Mouse (Mus musculus) MEL (cell line): ENCODE measurements around the gene Arhgap45. TPM values are rescaled to one million over a fixed set of nuclear protein-coding genes. Genes with fewer than 3 reads are reported as not detected.

Source experiments
- DNase-seq: peaks from one replicate; pipeline ENCODE4 v3.0.0; 2011; ENCODE audit warnings: low read depth, low spot score
- H3K27ac ChIP-seq: 2 replicates; pipeline ENCODE4 v1.5.1; 2012; ENCODE audit warnings: low read depth, mild to moderate bottlenecking, control low read depth, low read length, moderate library complexity; ENCODE audit not compliant: control insufficient read depth
- H3K27me3 ChIP-seq, 2 experiments: fragments of 150-350 bp in 1 of 2; sonication (generic) in 1 of 2; 2 replicates each; pipeline ENCODE4 v1.6.1; 2012; ENCODE audit warnings: low read length in 2 of 2, mild to moderate bottlenecking in 2 of 2, improper control_type of control experiment in 1 of 2, moderate library complexity in 1 of 2; ENCODE audit not compliant: insufficient read depth in 2 of 2, control insufficient read depth in 1 of 2
- H3K36me3 ChIP-seq, 2 experiments: 2 replicates each; pipeline ENCODE4 v1.6.1; 2012 to 2014; ENCODE audit warnings: low read length in 2 of 2, improper control_type of control experiment in 1 of 2, inconsistent platforms in 1 of 2, mild to moderate bottlenecking in 1 of 2; ENCODE audit not compliant: insufficient read depth in 2 of 2, control insufficient read depth in 1 of 2
- H3K4me1 ChIP-seq, 2 experiments: fragments of 150-350 bp in 1 of 2; sonication (generic) in 1 of 2; 2 replicates each; pipeline ENCODE4 v1.6.1; 2012; ENCODE audit warnings: low read length in 2 of 2, improper control_type of control experiment in 1 of 2, mild to moderate bottlenecking in 1 of 2; ENCODE audit not compliant: insufficient read depth in 2 of 2, control insufficient read depth in 1 of 2
- H3K4me3 ChIP-seq, 2 experiments: fragments of 150-350 bp in 1 of 2; sonication (generic) in 1 of 2; 2 replicates each; pipeline ENCODE4 v1.5.1; 2012; ENCODE audit warnings: low read depth in 2 of 2, low read length in 2 of 2, mild to moderate bottlenecking in 2 of 2, moderate library complexity in 2 of 2, control low read depth in 1 of 2, improper control_type of control experiment in 1 of 2; ENCODE audit not compliant: control insufficient read depth in 1 of 2, insufficient read depth in 1 of 2
- H3K79me2 ChIP-seq: 2 replicates; pipeline ENCODE4 v1.6.1; 2012; ENCODE audit warnings: mild to moderate bottlenecking, low read length, moderate library complexity; ENCODE audit not compliant: control insufficient read depth, poor library complexity, insufficient read depth
- H3K9ac ChIP-seq: 2 replicates; pipeline ENCODE4 v1.6.1; 2012; ENCODE audit warnings: low read depth, mild to moderate bottlenecking, control low read depth, low read length, moderate library complexity; ENCODE audit not compliant: control insufficient read depth, poor library complexity, severe bottlenecking
- H3K9me3 ChIP-seq: fragments of 150-350 bp; sonication (generic); replicated peaks from 2 replicates; pipeline ENCODE4 v1.6.1; 2012; ENCODE audit warnings: mild to moderate bottlenecking, low read length, improper control_type of control experiment, moderate library complexity; ENCODE audit not compliant: insufficient read depth
- BHLHE40 ChIP-seq: IDR thresholded peaks from 2 replicates; pipeline ENCODE4 v1.6.1; 2012; ENCODE audit warnings: low read depth, mild to moderate bottlenecking, inconsistent platforms, low read length, improper control_type of control experiment, borderline replicate concordance
- CHD2 ChIP-seq: IDR thresholded peaks from 2 replicates; pipeline ENCODE4 v1.6.1; 2011; ENCODE audit warnings: low read length, improper control_type of control experiment
- CTCF ChIP-seq, 3 experiments: IDR thresholded peaks in 2 of 3; conservative IDR thresholded peaks in 1 of 3; 2 replicates each; pipeline ENCODE4 v1.5.1; 2011 to 2012; ENCODE audit warnings: low read length in 3 of 3, low read depth in 2 of 3, mild to moderate bottlenecking in 2 of 3, improper control_type of control experiment in 1 of 3, inconsistent platforms in 1 of 3, mixed read lengths in 1 of 3, moderate library complexity in 1 of 3; ENCODE audit not compliant: control insufficient read depth in 1 of 3, insufficient read depth in 1 of 3, poor library complexity in 1 of 3, severe bottlenecking in 1 of 3
- E2F4 ChIP-seq: IDR thresholded peaks from 2 replicates; pipeline ENCODE4 v1.6.1; 2011; ENCODE audit warnings: low read depth, low read length, improper control_type of control experiment, borderline replicate concordance
- ETS1 ChIP-seq: IDR thresholded peaks from 2 replicates; pipeline ENCODE4 v1.6.1; 2012; ENCODE audit warnings: low read depth, mild to moderate bottlenecking, inconsistent platforms, low read length, improper control_type of control experiment, moderate library complexity
- GABPA ChIP-seq: IDR thresholded peaks from 2 replicates; pipeline ENCODE4 v1.6.1; 2012; ENCODE audit warnings: low read depth, mild to moderate bottlenecking, inconsistent platforms, low read length, improper control_type of control experiment, moderate library complexity
- GATA1 ChIP-seq: IDR thresholded peaks from 2 replicates; pipeline ENCODE4 v1.6.1; 2011; ENCODE audit warnings: low read depth, low read length, improper control_type of control experiment
- KAT2A ChIP-seq: conservative IDR thresholded peaks from 2 replicates; pipeline ENCODE4 v1.6.1; 2012; ENCODE audit warnings: low read depth, low read length, improper control_type of control experiment, inconsistent platforms
- MAFK ChIP-seq: IDR thresholded peaks from 2 replicates; pipeline ENCODE4 v1.6.1; 2011; ENCODE audit warnings: low read depth, mild to moderate bottlenecking, low read length, improper control_type of control experiment, borderline replicate concordance
- MAX ChIP-seq: IDR thresholded peaks from 2 replicates; pipeline ENCODE4 v1.6.1; 2011; ENCODE audit warnings: low read length, improper control_type of control experiment
- MAZ ChIP-seq: IDR thresholded peaks from 2 replicates; pipeline ENCODE4 v1.6.1; 2012; ENCODE audit warnings: low read depth, mild to moderate bottlenecking, inconsistent platforms, low read length, improper control_type of control experiment
- MYC ChIP-seq: IDR thresholded peaks from 2 replicates; pipeline ENCODE4 v1.6.1; 2011; ENCODE audit warnings: low read depth, mild to moderate bottlenecking, low read length, improper control_type of control experiment, moderate library complexity
- NRF1 ChIP-seq: IDR thresholded peaks from 2 replicates; pipeline ENCODE4 v1.6.1; 2014; ENCODE audit warnings: low read depth, mild to moderate bottlenecking, inconsistent platforms, low read length, improper control_type of control experiment, moderate library complexity; ENCODE audit not compliant: poor library complexity, insufficient read depth, severe bottlenecking
- POLR2A ChIP-seq, 2 experiments: IDR thresholded peaks; 2 replicates each; pipeline ENCODE4 v1.6.1; 2011 to 2012; ENCODE audit warnings: low read length in 2 of 2, mild to moderate bottlenecking in 2 of 2, control low read depth in 1 of 2, improper control_type of control experiment in 1 of 2, low read depth in 1 of 2, moderate library complexity in 1 of 2; ENCODE audit not compliant: control insufficient read depth in 1 of 2, insufficient read depth in 1 of 2, poor library complexity in 1 of 2
- POLR2AphosphoS5 ChIP-seq: IDR thresholded peaks from 2 replicates; pipeline ENCODE4 v1.6.1; 2012; ENCODE audit warnings: low read depth, borderline replicate concordance, mild to moderate bottlenecking, inconsistent platforms, low read length, moderate library complexity, mixed read lengths
- SIN3A ChIP-seq: IDR thresholded peaks from 2 replicates; pipeline ENCODE4 v1.6.1; 2012; ENCODE audit warnings: low read length, improper control_type of control experiment, inconsistent platforms
- TBP ChIP-seq: IDR thresholded peaks from 2 replicates; pipeline ENCODE4 v1.8.0; 2011; ENCODE audit warnings: low read depth, low read length, improper control_type of control experiment
- TCF12 ChIP-seq: IDR thresholded peaks from 2 replicates; pipeline ENCODE4 v1.6.1; 2014; ENCODE audit warnings: low read depth, mild to moderate bottlenecking, inconsistent platforms, low read length, improper control_type of control experiment, moderate library complexity
- USF2 ChIP-seq, 2 experiments: IDR thresholded peaks; 2 replicates each; pipeline ENCODE4 v1.6.1; 2011 to 2012; ENCODE audit warnings: improper control_type of control experiment in 2 of 2, low read length in 2 of 2, borderline replicate concordance in 1 of 2, inconsistent platforms in 1 of 2, low read depth in 1 of 2, mild to moderate bottlenecking in 1 of 2; ENCODE audit not compliant: insufficient read depth in 1 of 2
- ZC3H11A ChIP-seq: IDR thresholded peaks from 2 replicates; pipeline ENCODE4 v1.6.1; 2012; ENCODE audit warnings: low read depth, mild to moderate bottlenecking, inconsistent platforms, low read length, improper control_type of control experiment
- ZKSCAN1 ChIP-seq: IDR thresholded peaks from 2 replicates; pipeline ENCODE4 v1.6.1; 2012; ENCODE audit warnings: low read depth, mild to moderate bottlenecking, inconsistent platforms, low read length, improper control_type of control experiment, moderate library complexity
- ZMIZ1 ChIP-seq: IDR thresholded peaks from 2 replicates; pipeline ENCODE4 v1.6.1; 2012; ENCODE audit warnings: low read depth, mild to moderate bottlenecking, inconsistent platforms, low read length, improper control_type of control experiment, moderate library complexity
- ZNF384 ChIP-seq: IDR thresholded peaks from 2 replicates; pipeline ENCODE4 v1.6.1; 2012; ENCODE audit warnings: low read depth, mild to moderate bottlenecking, inconsistent platforms, low read length, improper control_type of control experiment
- polyA plus RNA-seq, 2 experiments: library from polyadenylated mRNA; stranded (reverse) in 1 of 2; unstranded in 1 of 2; fragments of >175 nt in 1 of 2; fragments of >200 nt in 1 of 2; gene quantifications; 2 replicates each; pipeline versions ENCODE4 v1.2.1 to v1.2.4; 2012; ENCODE audit warnings: low replicate concordance in 2 of 2, low read depth in 1 of 2; ENCODE audit not compliant: insufficient read length in 2 of 2, insufficient read depth in 1 of 2, missing spikeins in 1 of 2
- total RNA-seq: library from RNA; depleted of rRNA; stranded (reverse); fragments of 300-350 nt; gene quantifications from 2 replicates; pipeline ENCODE4 v1.2.3, GENCODE M21; 2012

Arhgap45 gene
- total and polyA plus RNA-seq, 3 experiments: 26.2 to 53.6 TPM; not detected in 1

DNA sequence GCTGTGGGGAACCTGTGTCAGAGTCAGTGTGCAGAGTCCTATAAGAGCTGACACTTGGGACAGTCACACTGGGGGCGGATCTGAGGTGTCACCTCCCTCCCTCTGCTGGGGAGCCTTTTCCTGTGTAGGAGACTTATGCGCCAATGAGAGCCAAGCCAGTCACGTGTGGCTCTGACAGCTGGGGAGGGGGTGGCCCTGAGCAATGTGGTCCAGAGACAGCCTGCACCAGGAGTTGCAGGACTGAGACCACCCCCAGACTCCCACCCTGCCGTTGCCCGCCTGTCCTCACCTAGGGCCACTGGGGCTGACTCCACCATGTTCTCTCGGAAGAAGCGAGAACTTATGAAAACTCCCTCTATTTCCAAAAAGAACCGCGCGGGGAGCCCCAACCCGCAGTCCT lies at the start of gene Arhgap45 (continued):
- TF ChIP-seq ZC3H11A: no peak
- TF ChIP-seq GABPA: no peak
- TF ChIP-seq GATA1: no peak

GRCm38 (mm10) chr10:79966886-79967400 lies 49.5 kb upstream of the Arhgap45 start:
- H3K27ac ChIP-seq: no peak overlapping the region
- no peak overlapping the region for H3K4me3 ChIP-seq
- TF ChIP-seq POLR2A (IDR thresholded peaks at IDR 0.05; ENCODE audit: control insufficient read depth in 1 of 2, insufficient read depth in 1 of 2, low read depth in 1 of 2, low read length in 2 of 2, poor library complexity in 1 of 2) (0 out of 4 replicates have a peak, but pooled peaks of 1 of the 2 experiments have one; percentile 29), POLR2AphosphoS5 (no peak), ZMIZ1 (no peak), GABPA (no peak), USF2 (IDR thresholded peaks at IDR 0.05; ENCODE audit: borderline replicate concordance in 1 of 2, insufficient read depth in 1 of 2, low read depth in 1 of 2, low read length in 2 of 2) (no peak)
- TF ChIP-seq, all 39 proteins: peak for 1
- H3K4me1 ChIP-seq: no peaks in the 10 kb centered on the region
- H3K27me3 ChIP-seq: no peaks in the 10 kb centered on the region
- no peak for DNase-seq
- H3K9me3 ChIP-seq: no peaks in the 10 kb centered on the region
- peaks cover 0 to 2% of the 10 kb centered on the region in 2 experiments; a peak in 1 of 4 replicates for H3K36me3 ChIP-seq
- H3K9ac ChIP-seq: no peak overlapping the region
- H3K79me2 ChIP-seq: no peaks in the 10 kb centered on the region; the same call in 1 of the 2 replicates

DNA sequence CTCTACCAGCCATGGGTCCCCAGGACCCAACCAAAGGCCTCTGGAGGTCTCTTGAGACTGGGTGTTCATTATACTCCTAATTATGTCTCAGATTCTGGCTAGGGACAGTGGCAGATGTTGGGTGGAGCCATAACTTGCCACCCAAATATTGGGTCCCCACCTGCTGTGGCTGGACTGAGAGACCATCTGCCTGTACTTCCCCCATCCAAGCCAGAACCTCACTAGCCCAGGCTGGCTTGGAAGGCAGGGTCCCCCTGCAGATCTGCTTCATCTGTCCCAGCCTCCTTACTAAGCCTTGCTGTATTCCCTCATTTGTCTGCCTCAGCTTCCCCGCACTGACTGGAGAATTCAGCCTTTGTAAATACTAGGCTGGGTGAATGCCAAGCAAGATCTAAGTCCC lies 48.3 kb upstream of the Arhgap45 start:
- Histone ChIP-seq H3K9ac (no peak overlapping the region), H3K9me3 (no peaks in the 10 kb centered on the region), H3K4me3 (no peak overlapping the region), H3K79me2 (no peaks in the 10 kb centered on the region), H3K27ac (no peak overlapping the region), H3K36me3 (no peaks in the 10 kb centered on the region; a peak in 1 of 4 replicates), H3K27me3 (no peaks in the 10 kb centered on the region), H3K4me1 (no peaks in the 10 kb centered on the region)
- DNase-seq: no peak
- TF ChIP-seq MAX: no peak
- TF ChIP-seq POLR2A (IDR thresholded peaks at IDR 0.05; ENCODE audit: control insufficient read depth in 1 of 2, insufficient read depth in 1 of 2, low read depth in 1 of 2, low read length in 2 of 2, poor library complexity in 1 of 2): no peak
- TF ChIP-seq ETS1: no peak
- no peak for TF ChIP-seq CTCF (IDR thresholded peaks at IDR 0.05 in 2 of 3, conservative IDR thresholded peaks at IDR 0.05 in 1 of 3; ENCODE audit: control insufficient read depth in 1 of 3, insufficient read depth in 1 of 3, low read depth in 2 of 3, low read length in 3 of 3, poor library complexity in 1 of 3, severe bottlenecking in 1 of 3)
- no peak for TF ChIP-seq ZMIZ1
- no peak for TF ChIP-seq POLR2AphosphoS5
- no peak for TF ChIP-seq ZNF384
- no peak for TF ChIP-seq E2F4
- TF ChIP-seq MAFK: no peak
- TF ChIP-seq SIN3A: no peak
- TF ChIP-seq TBP: no peak
- no peak for TF ChIP-seq MAZ
- TF ChIP-seq ZKSCAN1: no peak
- TF ChIP-seq TCF12: no peak
- no peak for TF ChIP-seq MYC
- no peak for TF ChIP-seq CHD2
- no peak for TF ChIP-seq KAT2A
- TF ChIP-seq NRF1: no peak
- no peak for TF ChIP-seq BHLHE40
